Mouse (Mus musculus): ENCODE results near the gene Scgb2b19.
"Not testable (repeated sequence)": the region's sequence is repeated elsewhere in the genome, so short reads cannot be mapped to it uniquely, and the experiment has no call there.

DNA sequence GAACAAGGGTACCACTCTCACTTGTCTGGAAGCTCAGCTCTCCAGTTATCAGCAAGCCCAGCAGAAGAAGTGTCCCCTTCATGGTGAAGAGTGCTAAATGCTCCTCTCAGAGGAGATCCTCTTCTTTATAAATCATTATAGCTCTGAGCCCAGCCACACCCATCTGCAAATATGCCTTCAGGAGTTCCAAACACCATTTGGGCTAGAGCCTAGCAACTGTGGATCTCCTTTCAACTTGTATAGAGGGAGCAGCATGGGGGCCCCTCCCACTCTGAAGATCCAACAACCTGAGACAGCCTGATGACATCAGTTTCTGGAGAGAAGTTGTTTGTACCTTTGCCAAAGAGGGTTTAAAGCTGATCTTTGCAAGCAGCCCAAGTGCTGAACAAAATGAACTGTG lies at the start of gene Scgb2b19:
- not testable (repeated sequence) for TF ChIP-seq POLR2A (IDR thresholded peaks at IDR 0.05; ENCODE audit: low read depth, low read length); CTCF (conservative IDR thresholded peaks at IDR 0.05; ENCODE audit: insufficient read depth, insufficient read length, low read depth, low read length)

All from kidney, adult 2 months (tissue).